Mouse (Mus musculus) cerebellum, postnatal 14 days (tissue): Measurements from ENCODE around the gene Cox8a.

Experiments used
- DNase-seq, 2 experiments: peaks; one replicate each; pipeline ENCODE4 v3.0.0; 2021; ENCODE audit warnings: mixed read lengths in 2 of 2

Cox8a gene

DNA sequence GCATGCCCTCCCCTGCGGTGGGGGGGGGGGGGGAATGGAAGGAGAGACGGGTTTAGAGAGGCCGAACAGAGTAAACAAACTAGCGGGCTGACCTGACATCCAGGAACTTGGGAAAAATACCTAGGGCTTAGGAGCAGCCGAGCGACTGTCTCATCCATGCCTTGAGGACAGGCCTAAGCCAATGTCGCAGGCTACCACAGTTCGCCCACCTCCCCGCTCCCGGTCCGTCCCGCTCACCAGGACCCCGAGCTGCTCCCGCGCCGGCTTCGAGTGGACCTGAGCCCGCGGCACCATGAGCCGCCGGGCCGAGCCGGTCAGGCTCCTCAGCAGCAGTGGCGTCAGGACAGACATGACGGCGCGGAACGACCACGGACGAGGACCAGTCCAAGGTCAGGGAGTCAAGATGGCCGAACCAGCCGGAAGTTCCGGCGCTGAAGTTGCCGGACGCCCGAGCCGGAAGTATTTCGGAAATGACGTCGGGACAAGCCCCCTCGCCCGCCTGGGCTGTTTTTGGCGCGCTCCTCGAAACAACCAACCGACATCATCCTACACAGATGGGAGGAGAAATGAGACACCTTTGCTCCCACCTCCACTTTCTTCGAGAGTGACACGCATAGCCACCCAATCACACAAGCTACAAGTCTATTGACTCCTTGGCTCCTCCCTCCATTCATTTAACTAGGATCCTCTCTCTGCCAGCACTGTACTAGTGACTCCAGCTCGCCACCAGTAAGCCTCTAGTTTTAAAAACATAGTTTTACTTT is at the start of gene Cox8a:
Gene Cox8a (minus strand): TSS at position 455 of the 764 bp plus-strand sequence.
- DNase-seq: peak; percentile 97 to 98

DNA sequence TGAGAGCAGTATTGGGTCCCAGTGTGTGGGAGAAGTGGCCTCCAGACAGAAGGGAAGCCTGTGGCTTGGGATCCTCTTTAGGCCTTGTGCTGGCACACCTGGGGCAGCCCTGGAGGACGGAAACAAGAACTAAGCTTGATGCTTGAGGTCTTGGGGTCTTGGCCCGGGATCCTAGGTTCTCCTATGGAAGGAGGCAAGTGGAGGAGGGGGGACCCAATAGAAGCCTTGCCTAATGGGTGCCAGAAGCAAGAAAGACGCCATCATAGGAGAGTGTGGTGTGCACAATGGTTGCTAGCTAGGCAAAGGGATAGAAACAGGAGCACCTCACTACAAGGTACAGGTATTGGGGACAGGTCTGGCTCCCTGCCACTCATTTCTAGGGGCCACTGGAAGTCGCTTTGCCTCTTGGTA is 49.0 kb upstream of the Cox8a start:
- peak; percentile 57 to 61 for DNase-seq

DNA sequence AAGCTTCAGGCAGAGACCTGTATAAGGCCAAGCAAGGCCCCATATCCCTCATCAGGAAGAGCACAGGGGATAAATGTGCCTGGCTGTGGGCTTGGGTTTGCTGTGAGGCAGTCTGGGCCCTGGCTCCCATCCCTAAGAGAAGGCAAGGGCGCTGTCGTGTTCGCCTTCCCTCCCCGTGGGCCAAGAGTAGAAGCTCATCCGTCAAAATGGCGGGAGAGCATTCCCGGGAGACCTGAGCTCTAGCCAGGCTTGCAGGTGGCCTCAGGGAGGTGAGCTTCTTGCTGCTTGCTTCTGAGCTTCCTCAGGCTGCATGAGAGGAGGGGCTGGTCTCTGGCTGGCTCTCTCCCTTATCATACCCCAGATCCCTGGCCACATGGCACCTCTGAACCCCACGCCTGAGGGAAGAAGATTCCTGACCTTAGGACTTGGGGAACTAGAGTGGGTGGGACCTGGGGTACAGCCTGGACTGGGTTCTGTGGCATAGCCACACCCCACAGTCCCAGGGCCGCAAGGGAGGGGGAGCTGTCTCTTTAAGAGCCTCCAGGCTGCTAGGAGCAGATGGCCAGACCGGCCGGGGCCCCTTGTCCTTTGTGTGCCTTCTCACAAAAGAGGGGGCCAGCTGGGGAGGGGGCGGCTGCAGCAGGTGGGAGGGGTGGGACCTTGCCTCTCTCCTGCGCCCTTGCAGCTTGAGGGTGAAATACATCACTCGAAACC is 48.2 kb upstream of the Cox8a start:
- DNase-seq: peak; percentile 79 to 81

DNA sequence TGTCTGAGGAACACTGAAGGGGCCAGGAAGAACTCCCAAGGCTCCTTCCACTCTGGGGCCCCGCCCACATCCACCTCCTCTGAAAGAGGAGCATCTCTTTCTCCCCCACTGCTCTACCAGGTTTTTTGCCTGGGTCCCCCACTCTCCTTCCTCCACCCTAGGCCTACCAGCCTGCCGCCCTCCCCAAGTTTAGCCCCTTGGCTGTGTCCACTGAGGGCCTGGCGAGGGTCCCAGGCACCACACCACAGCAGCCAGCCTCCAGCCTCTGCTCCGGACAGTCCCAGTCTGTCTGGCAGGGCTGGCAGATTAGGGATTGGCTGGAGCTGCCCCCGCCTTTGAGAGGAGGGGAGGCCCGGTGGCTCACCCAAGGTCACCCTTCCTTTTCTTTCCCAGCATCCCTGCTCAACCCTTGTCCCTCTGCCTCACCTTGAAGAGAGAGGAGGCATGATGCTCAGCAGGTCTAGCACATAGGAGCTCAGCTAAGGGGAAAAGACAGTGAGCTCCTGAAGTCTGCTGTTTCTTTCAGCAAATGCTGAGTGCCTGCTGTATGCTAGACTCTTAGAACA is 47.4 kb upstream of the Cox8a start:
- peak; percentile 62 to 71 for DNase-seq

DNA sequence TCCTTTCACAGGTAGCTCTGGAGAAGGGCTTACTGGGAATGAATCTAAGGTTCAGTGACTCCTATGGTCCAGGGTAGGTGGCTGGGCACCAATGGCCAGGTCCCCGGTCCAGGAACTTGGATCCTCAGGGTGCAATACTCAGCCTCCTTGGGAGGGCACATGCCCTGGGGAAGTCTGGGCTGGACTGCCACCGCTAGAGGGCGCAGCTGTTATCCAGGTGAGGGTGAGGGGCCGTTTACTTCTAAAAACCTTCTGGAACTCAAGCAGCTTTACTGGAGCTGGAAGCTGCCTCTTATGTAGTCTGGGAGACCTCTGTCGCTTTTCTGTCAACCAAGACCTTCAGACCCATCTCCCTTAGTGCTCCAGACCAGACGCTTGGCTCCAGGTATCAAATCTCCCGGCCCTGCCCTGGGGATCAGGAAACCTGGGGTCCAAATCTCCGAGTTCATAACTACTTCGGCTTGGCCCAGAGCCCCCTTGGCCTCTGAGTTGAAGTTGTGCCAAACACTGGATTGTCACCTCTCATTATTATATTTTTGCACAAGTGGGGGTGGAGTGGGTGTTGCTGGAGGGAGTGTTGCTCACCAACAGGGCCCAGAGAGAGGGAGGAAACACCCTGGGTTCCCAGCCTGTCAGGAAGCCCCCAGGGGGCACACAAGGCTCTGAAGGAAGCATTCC is 46.8 kb upstream of the Cox8a start:
- peak; percentile 89 to 93 for DNase-seq

DNA sequence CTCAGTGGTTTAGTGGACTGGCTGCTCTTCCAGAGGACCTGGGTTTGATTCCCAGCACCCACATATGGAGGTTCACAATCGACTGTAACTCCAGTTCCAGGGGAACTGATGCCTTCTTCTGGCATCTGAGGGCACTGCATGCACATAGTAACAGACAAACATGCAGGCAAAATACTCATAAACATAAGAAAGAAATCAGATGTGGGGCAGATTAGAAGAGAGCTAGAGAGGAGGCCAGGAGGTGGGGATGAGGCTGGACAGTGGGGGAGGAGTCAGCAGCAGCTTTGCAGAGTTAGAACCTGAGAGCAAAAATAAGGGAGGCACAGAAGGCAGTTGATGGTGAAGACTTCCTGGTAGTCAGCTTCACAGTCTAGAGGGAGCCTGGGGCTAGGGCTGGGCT is 45.2 kb upstream of the Cox8a start:
- DNase-seq: no peak

DNA sequence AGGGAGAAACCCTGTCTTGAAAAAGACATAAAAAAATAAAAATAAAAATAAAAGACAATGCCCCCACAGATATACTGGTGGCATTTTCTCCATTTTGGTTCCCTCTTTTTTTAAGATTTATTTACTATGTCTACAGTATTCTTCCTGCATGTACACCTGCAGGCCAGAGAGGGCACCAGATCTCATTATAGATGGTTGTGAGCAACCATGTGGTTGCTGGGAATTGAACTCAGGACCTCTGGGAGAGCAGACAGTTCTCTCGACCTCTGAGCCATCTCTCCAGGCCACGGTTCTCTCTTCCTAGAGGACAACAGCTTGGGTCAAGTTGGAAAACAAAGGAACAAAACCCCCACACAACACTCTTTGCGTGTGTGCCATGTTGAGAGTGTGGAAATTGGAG is 44.5 kb upstream of the Cox8a start:
- no peak for DNase-seq

DNA sequence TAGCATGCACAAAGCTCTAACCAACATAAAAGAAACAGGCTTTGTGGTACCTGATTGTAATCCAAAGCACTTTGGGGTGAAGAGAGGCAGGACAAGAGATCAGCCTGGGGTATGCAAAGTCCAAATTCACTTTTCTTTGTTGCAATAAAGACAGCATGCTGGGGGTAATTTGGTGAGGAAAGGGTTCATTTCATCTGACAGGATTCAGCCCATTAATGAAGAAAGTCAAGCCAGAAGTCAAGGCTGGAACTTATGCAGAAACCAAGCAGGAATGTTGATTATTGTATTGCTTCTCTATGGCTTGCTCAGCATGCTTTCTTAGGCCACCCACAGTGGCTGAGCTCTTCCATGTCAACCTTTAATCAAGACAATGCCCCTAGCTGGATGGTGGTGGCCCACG is 44.1 kb upstream of the Cox8a start:
- no peak for DNase-seq

DNA sequence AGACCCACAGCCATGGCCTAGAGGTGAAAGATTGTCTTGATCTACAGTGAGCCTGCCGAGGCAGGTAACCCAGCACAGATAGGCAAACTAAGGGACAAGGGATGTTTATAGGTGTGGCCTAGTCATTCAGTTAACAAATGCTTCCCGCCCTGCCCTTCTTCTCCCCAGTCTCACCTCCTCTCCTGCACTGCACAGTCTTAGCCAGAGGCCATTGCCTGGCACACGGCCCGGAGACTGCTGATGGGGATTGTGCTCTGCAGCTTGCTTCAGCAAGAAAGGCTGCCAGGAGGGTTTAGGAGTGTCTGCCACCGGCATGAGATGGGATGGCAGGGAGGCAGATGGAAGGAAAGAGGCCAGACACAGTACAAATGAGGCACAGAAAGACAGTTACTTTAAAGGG is 40.5 kb upstream of the Cox8a start:
- peak; percentile 84 to 88 for DNase-seq

DNA sequence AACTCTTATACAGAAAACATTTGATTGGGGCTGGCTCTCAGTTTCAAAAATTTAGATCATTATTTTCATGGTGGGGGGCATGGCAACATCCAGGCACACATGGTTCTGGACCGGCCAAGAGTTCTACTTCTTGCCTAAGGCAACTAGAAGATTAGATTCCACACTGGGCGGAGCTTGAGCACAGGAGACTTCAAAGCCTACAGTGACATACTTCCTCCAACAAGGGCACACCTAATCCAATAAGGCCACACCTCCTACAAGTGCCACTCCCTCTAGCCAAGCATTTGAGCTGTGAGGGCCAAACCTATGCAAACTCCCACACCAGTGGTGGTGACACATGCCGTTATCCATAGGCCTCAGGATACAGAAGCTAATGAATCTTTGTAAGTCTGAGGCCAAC is 28.6 kb upstream of the Cox8a start:
- no peak for DNase-seq

DNA sequence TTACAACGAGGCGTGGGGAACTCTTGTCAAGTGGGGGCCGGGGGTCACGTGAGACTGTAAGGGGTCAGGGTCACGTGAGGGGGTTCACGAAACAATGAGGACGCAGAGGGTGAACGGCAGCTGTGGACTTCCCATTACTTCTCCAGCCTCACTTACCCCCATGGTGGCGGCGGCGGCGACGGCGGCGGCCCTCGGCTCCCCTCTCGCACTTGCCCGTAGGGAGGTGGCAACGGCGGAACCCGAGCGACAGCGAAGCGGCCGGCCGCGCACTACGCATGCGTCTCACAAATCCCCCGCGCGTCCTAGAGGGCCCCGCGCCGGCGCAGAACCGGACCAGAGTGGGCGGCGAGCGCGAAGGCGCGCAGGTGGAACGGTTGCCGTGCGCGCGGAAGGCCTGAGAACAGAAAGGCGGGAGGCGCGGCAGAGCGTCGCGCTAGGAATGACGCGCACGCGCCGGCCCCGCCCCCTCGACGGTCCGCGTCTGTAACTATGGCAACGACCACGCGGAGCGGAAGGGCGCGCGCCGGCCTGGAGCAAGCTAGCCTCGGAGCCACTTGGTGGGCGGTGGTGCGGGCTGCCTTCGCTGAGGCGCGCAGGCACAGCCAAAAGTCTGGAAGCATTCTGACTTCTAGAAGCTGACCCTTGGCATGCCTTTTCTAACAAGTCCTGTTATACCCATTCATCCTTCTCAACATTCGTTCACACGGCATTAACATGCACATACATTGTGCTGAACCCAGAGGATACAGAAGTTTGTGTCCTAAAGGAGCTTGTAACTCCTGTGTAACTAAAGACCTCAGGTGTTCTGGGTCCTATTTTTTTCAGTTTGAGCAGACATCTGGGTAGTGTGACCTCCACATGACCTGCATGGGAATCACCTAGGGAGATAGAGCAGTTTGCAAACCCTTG is 23.6 kb upstream of the Cox8a start, which contains the start of gene Naa40:
Gene Naa40 (minus strand): TSS at position 402 of the 909 bp plus-strand sequence.
- DNase-seq: peak; percentile 96 to 97

DNA sequence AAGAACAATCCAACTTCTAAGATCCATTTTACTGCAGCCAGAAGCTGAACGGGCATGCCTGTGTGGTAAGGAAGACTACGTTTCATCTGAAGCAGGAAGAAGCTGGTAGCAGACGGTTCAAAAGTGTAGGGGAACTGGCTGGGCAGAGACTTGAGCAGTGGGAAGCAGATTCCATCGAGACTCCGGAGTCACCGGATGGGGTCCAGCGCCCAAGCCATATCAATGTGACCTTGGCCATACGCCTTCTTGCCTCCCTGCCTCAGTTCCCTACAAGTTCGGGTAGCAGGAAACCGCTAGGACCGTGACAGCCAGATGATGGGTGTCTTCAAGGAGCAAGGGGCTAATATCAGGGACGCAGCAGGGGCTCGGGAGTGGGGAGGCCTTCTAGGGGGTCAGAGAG is 22.9 kb upstream of the Cox8a start:
- DNase-seq: peak; percentile 43 to 44

DNA sequence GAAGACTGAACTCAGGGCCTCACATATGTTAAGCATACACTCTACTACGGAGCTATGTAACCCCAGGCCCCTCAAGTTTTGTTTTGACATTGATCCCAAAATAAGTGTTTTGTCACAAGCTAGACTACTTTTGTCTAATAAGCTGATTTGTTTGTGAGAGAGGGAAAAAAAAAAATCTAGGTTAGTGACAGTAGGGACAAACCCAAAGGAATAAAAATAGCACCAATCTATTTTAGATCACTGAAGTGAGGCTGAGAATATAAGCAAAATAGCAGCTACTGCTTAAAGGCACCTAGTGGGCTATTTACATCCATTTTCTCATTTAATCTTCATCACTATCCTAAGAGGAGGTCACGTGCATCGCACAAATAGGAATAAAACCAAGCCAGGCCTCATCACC is 22.2 kb upstream of the Cox8a start:
- no peak for DNase-seq

DNA sequence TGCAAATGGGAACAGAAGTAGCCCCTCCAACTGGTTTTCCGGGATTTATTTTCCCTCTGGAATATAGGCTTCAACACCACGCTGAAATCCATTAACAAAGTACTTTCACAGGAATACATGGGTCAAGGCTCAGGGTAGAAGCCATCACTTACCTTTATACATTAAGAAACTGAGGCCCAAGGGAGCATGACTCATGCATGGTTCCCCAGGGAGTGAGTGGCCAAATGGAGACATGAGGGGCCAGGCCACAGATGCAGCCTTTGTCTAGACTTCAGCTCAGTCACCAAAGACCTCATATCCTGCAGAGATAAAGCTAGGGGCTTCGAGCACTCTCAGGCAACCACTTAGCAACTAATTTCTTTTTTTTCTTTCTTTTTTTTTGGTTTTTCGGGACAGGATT is 19.3 kb upstream of the Cox8a start:
- no peak for DNase-seq

DNA sequence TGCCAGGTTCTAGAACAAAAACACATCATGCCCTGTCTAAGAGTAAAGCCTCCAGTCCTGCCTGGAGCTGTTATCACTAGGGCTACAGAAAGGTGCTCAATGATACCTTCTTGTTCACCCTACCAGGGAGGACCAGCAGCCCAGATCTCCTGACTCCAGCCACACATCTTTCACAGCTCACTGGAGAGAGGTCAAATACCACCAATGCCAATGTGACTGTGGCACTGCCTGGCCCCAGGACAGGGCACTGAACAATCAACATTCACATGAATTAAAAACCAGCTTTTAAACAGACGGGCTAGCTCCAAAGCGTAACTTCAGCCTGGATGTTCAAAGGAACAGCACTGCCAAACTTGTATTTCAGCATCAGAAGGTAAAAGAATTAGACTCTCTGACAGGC is 18.6 kb upstream of the Cox8a start:
- no peak for DNase-seq

DNA sequence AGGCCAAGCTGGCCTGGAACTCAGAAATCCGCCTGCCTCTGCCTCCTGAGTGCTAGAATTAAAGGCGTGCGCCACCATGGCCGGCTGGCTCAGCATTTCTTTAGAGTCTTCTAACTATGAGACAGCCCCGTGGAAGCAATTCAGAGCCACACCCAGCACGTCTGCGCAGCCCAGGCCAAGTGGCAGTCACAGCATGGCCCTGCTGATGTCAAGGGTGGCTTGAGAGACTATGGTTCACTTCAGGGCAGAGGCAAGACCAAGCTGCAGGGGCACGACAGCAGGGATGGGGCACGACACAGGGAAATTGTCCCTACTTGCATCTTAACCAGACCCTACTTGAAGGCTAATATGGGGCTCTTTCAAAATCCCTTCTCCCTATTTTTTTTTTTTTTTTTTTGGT is 18.0 kb upstream of the Cox8a start:
- DNase-seq: no peak

DNA sequence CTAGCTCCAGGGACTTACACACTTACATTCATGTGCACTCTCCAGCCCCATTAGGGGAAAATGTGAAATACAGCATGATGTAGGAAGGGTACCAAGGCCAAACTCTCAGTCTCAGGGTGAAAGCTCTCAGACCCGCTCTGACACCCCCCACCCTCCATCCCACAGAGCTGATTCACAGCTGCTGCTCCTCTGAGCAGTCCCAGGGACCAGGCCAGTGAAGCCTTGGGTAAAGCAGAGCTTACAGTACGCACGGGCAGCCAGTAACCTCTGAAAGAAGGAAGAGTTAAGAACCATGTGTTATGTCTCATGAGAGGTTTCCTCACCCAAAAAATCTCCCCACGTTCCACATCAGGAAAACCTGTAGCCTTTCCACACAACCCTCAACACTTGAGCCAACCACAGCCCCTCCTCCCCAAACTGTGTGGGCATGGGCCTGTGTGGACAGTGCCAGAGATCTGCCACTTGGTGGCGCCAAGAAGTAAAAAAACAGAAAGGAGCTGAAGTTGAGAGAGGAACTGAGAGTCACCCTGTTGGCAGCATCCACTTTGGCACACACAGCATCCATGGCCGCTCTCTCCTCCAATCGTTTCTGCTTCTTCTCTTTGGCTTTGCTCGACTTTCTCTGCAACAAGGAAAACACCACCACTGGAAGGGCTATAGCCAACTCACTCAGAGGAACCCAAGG is 17.3 kb upstream of the Cox8a start:
- peak; percentile 90 to 91 for DNase-seq

DNA sequence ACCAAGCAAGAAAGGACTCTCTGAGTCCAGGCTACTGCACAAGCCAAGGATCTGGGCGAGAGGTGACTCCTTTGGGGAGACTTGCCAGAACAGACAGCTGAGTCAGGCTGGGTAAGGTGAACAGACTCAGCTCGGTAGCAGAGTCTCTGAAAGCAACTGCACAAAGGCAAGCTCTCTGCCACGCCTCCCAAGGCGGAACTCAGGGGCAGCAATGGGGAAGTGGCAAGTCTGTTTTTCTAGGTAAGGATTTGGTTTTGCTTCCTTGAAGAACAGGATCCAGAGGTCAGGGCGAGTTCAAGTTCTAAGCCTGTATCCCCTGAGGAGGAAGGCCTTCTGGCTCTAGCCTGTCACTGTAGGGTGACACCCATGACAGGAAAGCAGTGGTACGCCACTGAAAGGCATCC is 9.1 kb upstream of the Cox8a start:
- no peak for DNase-seq

DNA sequence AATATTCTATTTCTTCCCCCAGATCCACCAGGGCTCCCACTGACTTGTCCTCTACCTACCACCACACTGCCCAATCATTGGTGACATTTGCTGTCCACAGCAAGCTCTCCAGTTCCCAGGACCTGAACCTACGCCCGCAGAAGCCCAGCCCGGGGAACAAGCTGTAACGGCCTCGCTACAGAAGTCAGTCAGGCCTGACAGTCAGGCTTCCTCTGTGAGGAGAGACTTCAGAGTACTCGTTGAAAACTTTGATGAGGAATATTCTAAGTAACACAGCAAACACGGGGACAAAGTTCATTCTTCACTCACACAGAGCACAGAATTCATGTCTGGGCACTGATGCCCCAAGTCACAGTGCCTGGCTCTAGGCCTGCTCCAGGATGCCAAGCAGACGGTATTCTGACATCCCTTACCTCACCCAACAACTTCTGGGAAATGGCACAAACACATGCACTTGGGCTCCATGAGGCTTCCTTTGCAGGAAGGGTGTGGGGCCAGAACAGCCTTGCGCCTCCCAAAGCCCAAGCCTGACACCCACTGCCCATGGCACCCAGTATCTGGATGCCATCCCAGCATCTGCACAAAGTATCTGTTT is 7.8 kb upstream of the Cox8a start:
- no peak for DNase-seq

DNA sequence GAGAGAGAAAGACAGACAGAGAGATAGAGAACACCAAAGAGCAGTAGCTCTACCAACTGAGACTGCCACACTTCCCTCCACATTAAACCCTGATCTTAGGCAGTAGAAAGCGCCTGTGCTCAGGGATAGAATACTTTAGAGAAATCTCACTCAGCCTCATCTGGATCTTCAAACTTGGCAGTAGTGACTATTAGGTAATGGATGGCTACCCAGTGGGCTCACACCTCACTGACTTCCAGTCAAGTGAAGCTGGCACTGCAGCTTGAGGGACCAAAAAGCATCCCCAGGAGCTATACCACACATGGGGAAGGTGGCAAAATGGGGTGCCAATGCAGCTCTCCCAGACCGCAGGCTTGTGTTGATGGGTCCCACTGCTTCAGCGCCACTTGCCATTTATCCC is 6.8 kb upstream of the Cox8a start:
- DNase-seq: no peak

DNA sequence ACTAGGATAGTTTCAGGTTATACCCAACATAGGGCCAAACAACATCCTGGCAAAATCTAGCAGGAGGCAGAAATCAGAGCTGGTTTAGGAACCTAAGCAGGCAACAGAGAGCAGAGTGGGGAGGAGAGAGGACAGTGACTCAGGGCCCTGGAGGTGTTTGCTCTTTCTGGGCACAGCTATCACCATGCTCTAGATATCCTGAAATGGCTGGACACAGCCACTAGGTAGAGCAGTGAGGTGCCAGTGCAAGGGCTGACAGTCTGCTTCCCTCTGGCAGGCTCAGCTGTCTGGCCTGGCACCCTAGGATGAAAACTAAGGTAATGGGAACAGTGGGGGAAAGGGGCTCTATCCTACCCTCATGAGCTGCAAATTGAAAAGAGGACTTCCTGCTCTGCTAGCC is 6.1 kb upstream of the Cox8a start:
- no peak for DNase-seq
